Mouse (Mus musculus) midbrain, embryonic 16.5 days (tissue): ENCODE measurements around the gene Bicra. TPM values are rescaled to one million over a fixed set of nuclear protein-coding genes. Genes with fewer than 3 reads are reported as not detected.

ENCODE experiments used
- ATAC-seq: fragments of 200-750 bp; cut with Nextera tagmentation; 2 replicates; pipeline ENCODE4 v1.8.0; 2017; ENCODE audit warnings: moderate TSS enrichment
- H3K27ac ChIP-seq: fragments of 300-500 bp; sonication (generic); 2 replicates; pipeline ENCODE4 v1.5.1; 2014; ENCODE audit warnings: mild to moderate bottlenecking, low read length, mixed read lengths
- H3K27me3 ChIP-seq: fragments of 300-500 bp; sonication (generic); 2 replicates; pipeline ENCODE4 v1.6.1; 2014; ENCODE audit warnings: low read depth, low read length, mixed read lengths; ENCODE audit not compliant: control insufficient read depth, insufficient read depth
- H3K36me3 ChIP-seq: fragments of 300-500 bp; sonication (generic); 2 replicates; pipeline ENCODE4 v1.6.1; 2014; ENCODE audit warnings: mild to moderate bottlenecking, low read length, moderate library complexity, mixed read lengths; ENCODE audit not compliant: control insufficient read depth, insufficient read depth
- H3K4me1 ChIP-seq: fragments of 300-500 bp; sonication (generic); 2 replicates; pipeline ENCODE4 v1.6.1; 2014; ENCODE audit warnings: mild to moderate bottlenecking, low read length, mixed read lengths; ENCODE audit not compliant: control insufficient read depth, insufficient read depth
- H3K4me2 ChIP-seq: fragments of 300-500 bp; sonication (generic); 2 replicates; pipeline ENCODE4 v1.6.1; 2014; ENCODE audit warnings: mild to moderate bottlenecking, low read length, mixed read lengths
- H3K4me3 ChIP-seq: fragments of 300-500 bp; sonication (generic); 2 replicates; pipeline ENCODE4 v1.5.1; 2014; ENCODE audit warnings: low read depth, mild to moderate bottlenecking, low read length, moderate library complexity, mixed read lengths
- H3K9ac ChIP-seq: fragments of 300-500 bp; sonication (generic); 2 replicates; pipeline ENCODE4 v1.6.1; 2014; ENCODE audit warnings: low read depth, low read length, mixed read lengths
- H3K9me3 ChIP-seq: fragments of 300-500 bp; sonication (generic); replicated peaks from 2 replicates; pipeline ENCODE4 v1.6.1; 2014; ENCODE audit warnings: mild to moderate bottlenecking, low read length, mixed read lengths; ENCODE audit not compliant: control insufficient read depth, poor library complexity, severe bottlenecking
- WGBS: fragments of 180-500 bp; shearing (Covaris S2); extraction: QIAGEN DNeasy Blood & Tissue Kit; methylation state at CpG from one replicate; pipeline ENCODE4 v1.1.7; 2014; 5-methylcytosine and 5-hydroxymethylcytosine counted together
- polyA plus RNA-seq: library from polyadenylated mRNA; unstranded; fragments of >200 nt; fragmentation: Nextera tagmentation; extraction: Ambion mirVana; gene quantifications from 2 replicates; pipeline ENCODE4 v1.2.1, GENCODE M21; 2015

Gene Bicra
- polyA plus RNA-seq, 1 experiment from 2014 or later = 5.9 TPM

- H3K27me3 ChIP-seq = no peaks in the 10 kb centered on the region
- no peaks in the 10 kb centered on the region for H3K9me3 ChIP-seq
- WGBS = 87% methylated on average over 5 of the region's 5 CpGs
- no peaks in the 10 kb centered on the region; the same call in 1 of the 2 replicates for H3K4me1 ChIP-seq
- ATAC-seq = no peak
- H3K36me3 ChIP-seq = peaks cover 2% of the 10 kb centered on the region; the same call in 1 of the 2 replicates
- H3K9ac ChIP-seq = no peak overlapping the region
- no peak overlapping the region for H3K4me3 ChIP-seq
- H3K27ac ChIP-seq = no peak overlapping the region
- no peak overlapping the region for H3K4me2 ChIP-seq
Observed at GRCm38 (mm10) chr7:16013722-16014275, 33.9 kb downstream of the Bicra start.

- Histone ChIP-seq H3K9ac (no peak overlapping the region), H3K36me3 (peaks cover 2% of the 10 kb centered on the region; the same call in 1 of the 2 replicates), H3K4me1 (no peaks in the 10 kb centered on the region), H3K4me3 (no peak overlapping the region), H3K4me2 (no peak overlapping the region), H3K9me3 (no peaks in the 10 kb centered on the region), H3K27ac (no peak overlapping the region), H3K27me3 (no peaks in the 10 kb centered on the region)
- ATAC-seq = no peak
- WGBS = 86% methylated on average over 11 of the region's 11 CpGs
Observed at GRCm38 (mm10) chr7:16012576-16013263, 35.0 kb downstream of the Bicra start.

DNA sequence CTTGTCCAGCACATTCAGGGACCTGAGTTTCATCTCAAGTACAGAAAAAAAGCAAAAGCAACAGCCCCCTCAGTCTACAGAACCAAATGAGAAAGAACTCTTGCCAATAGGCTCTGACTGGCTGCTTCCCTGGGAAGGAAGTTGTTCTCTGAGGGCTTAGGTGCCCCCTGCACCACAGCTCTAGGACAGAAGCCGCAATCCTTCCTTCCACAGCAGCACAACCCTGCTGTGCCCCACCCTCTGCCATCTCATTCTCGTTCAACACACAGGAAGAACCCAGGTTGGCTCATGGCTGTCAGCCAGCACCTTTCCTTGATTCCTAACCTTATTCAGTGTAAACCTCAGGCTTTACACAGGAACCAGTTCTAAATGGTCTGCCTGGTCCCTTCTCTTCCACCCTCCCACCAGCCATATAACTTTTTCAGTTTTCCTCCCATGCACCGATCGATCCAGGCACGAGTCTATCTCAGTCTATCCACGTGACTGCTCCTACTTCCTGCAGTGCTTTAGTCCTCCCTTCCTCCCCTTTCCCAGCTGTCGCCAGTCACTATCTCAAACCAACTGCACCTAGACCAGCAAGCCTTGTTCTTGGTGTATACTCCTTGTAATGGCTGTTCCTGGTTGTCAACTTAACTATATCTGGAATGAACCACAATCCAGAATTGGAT is 36.2 kb downstream of the Bicra start:
- no peak overlapping the region for H3K9ac ChIP-seq
- H3K36me3 ChIP-seq = peaks cover 2% of the 10 kb centered on the region; the same call in 1 of the 2 replicates
- H3K4me3 ChIP-seq = no peak overlapping the region
- no peaks in the 10 kb centered on the region for H3K27me3 ChIP-seq
- H3K4me1 ChIP-seq = no peaks in the 10 kb centered on the region
- no peak for ATAC-seq
- 92% methylated on average over 7 of the region's 7 CpGs for WGBS
- no peak overlapping the region for H3K27ac ChIP-seq
- H3K4me2 ChIP-seq = no peak overlapping the region
- no peaks in the 10 kb centered on the region for H3K9me3 ChIP-seq

- H3K9me3 ChIP-seq = no peaks in the 10 kb centered on the region
- H3K36me3 ChIP-seq = peaks cover 2% of the 10 kb centered on the region; the same call in 1 of the 2 replicates
- WGBS = 84% methylated on average over 5 of the region's 5 CpGs
- no peak overlapping the region for H3K27ac ChIP-seq
- H3K4me3 ChIP-seq = no peak overlapping the region
- H3K9ac ChIP-seq = no peak overlapping the region
- H3K27me3 ChIP-seq = no peaks in the 10 kb centered on the region
- no peaks in the 10 kb centered on the region for H3K4me1 ChIP-seq
- H3K4me2 ChIP-seq = no peak overlapping the region
- no peak for ATAC-seq
Observed at GRCm38 (mm10) chr7:16010649-16011048, 37.1 kb downstream of the Bicra start.

DNA sequence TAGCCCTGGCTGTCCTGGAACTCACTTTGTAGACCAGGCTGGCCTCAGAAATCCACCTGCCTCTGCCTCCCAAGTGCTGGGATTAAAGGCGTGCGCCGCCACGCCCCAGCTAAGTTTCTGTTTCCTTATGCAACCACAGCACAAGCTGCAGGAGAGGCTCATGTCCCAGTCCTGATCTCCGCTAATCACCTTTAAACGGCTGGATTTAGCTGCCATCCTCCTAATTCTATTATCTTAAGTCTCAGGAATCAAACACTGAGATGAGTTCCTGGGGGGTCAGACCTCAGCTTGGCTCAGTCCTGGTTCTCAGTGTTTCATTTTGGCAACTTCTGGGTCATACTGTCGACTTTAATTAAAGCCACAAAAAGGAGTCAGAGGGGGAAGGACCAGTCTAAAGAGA is 38.1 kb downstream of the Bicra start:
- no peak overlapping the region for H3K4me3 ChIP-seq
- no peak for ATAC-seq
- no peaks in the 10 kb centered on the region; the same call in 1 of the 2 replicates for H3K4me1 ChIP-seq
- WGBS = 80% methylated on average over 7 of the region's 7 CpGs
- no peaks in the 10 kb centered on the region for H3K9me3 ChIP-seq
- peaks cover 2% of the 10 kb centered on the region; the same call in 1 of the 2 replicates for H3K36me3 ChIP-seq
- H3K4me2 ChIP-seq = no peak overlapping the region
- H3K27ac ChIP-seq = no peak overlapping the region
- no peak overlapping the region for H3K9ac ChIP-seq
- no peaks in the 10 kb centered on the region for H3K27me3 ChIP-seq

DNA sequence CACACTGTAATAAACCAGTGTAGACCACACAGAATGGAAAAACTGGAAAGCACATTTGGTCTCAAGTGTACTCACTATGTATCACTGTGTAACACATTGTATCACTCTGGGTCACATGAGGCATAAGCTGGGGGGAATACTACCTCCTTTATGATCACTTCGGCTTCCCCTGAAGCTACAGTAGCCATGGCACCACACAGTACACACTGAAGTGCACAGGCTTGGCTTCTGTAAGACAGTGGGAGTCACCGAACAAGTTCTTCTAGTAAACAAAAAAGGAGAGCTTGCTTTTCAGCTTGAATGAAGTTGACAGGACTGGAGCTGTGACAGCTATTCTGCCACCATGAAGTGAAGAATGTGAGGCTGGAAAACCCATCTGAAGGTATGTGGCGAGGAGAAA is 42.7 kb downstream of the Bicra start:
- no peaks in the 10 kb centered on the region for H3K36me3 ChIP-seq
- 0 out of 2 replicates have a peak, but pooled peaks have one; percentile 40 for ATAC-seq
- H3K27ac ChIP-seq = no peak overlapping the region
- H3K4me3 ChIP-seq = no peak overlapping the region
- no peak overlapping the region for H3K4me2 ChIP-seq
- H3K9ac ChIP-seq = no peak overlapping the region
- 83% methylated on average over 3 of the region's 3 CpGs for WGBS
- H3K9me3 ChIP-seq = no peaks in the 10 kb centered on the region
- H3K27me3 ChIP-seq = no peaks in the 10 kb centered on the region
- H3K4me1 ChIP-seq = peaks cover 4% of the 10 kb centered on the region; the same call in 1 of the 2 replicates

- Histone ChIP-seq H3K4me2 (no peak overlapping the region), H3K27me3 (no peaks in the 10 kb centered on the region), H3K4me3 (no peak overlapping the region), H3K36me3 (no peaks in the 10 kb centered on the region), H3K9me3 (no peaks in the 10 kb centered on the region), H3K27ac (no peak overlapping the region), H3K9ac (no peak overlapping the region), H3K4me1 (peaks cover 4% of the 10 kb centered on the region; the same call in 1 of the 2 replicates)
- no peak for ATAC-seq
- 48% methylated on average over 12 of the region's 12 CpGs for WGBS
Observed at GRCm38 (mm10) chr7:16004177-16004856, 43.4 kb downstream of the Bicra start.

DNA sequence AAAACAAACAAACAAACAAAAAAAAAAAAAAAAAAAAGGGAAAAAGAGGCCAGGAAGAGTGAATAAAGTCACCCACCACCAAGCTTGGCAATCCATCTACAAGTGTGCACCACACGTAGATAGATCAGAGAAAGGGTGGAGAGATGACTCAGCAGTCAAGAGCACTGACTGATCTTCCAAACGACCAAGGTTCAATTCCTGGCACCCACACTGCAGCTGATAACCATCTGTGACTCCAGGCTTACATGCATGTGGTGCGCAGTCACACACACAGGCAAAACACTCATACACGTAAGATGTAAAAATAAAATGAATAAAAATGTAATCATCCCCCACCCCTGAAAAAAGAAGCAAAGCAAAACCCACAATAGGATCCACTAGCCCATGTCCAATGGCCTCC is 44.7 kb downstream of the Bicra start:
- Histone ChIP-seq H3K9me3 (no peaks in the 10 kb centered on the region), H3K27ac (no peak overlapping the region), H3K4me2 (no peak overlapping the region), H3K36me3 (no peaks in the 10 kb centered on the region), H3K27me3 (no peaks in the 10 kb centered on the region), H3K9ac (no peak overlapping the region), H3K4me1 (peaks cover 4% of the 10 kb centered on the region; the same call in 1 of the 2 replicates), H3K4me3 (no peak overlapping the region)
- 93% methylated on average over 4 of the region's 4 CpGs for WGBS
- no peak for ATAC-seq
